ENCODE assay signal across 15 mouse cellular contexts in the genomic region with DNA sequence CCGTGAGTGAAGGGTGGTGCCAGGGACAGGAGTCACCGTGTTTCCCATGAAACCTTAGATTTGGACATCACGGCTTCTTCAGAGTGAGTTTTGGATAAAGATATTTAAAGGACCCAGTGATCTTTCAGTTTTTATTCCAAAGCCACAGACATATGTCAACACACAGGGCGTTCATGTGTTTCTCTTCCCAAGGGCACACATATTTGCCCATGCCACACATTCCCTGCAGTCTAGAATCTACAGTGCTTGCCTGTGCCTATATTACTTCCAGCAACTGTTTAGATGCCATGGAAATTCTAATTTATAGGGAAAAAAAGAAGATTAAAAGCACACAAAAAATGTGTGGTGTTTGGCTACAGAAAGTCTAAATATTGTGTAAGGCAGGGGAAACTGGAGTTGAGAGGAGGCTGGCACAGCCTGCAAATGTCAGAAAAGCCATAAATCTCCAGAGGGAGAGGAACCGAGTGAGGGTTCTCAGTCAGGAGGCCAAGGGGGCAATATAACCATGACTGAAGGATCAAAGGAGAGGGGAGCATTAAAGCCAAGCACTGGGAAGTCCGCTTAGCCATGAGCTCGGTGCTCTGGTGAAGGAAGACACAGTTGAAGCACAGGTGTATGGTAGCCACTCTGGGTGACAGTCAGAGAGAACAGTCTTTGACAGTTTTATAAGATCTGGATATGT.
DNase-seq lines count a peak whose midpoint lies in the region; ATAC-seq and TF ChIP-seq lines count a peak whose summit lies in the region.
"Had no signal": no experiment of that assay in that cellular context is flagged by ENCODE, and none has a peak within 500 bp of the region (broad histone marks: within the 10 kb centered on the region; RNA-seq: fewer than 3 reads in every experiment).

No protein-coding gene starts in this region.

- peak overlapping the region; percentile 60; the same call in 1 of the 2 replicates for H3K27ac ChIP-seq in forebrain, embryonic 10.5 days
- no peak overlapping the region for H3K27ac ChIP-seq in forebrain, embryonic 12.5 days
- peak overlapping the region; percentile 76 for H3K27ac ChIP-seq in lung, postnatal 0 days (ENCODE audit: low read length)
- H3K27ac ChIP-seq in limb, embryonic 12.5 days = peak overlapping the region; percentile 66
- H3K27ac ChIP-seq in stomach, postnatal 0 days (replicated peaks) = peak overlapping the region; percentile 41
- H3K27ac ChIP-seq in heart, embryonic 12.5 days (ENCODE audit: poor library complexity, severe bottlenecking) = no peak overlapping the region
- H3K27ac ChIP-seq: hindbrain, embryonic 15.5 days had no signal

- no peak overlapping the region for H3K4me2 ChIP-seq in forebrain, embryonic 12.5 days
- no peak overlapping the region for H3K4me2 ChIP-seq in lung, postnatal 0 days (replicated peaks; ENCODE audit: low read depth, low read length)
- H3K4me2 ChIP-seq in limb, embryonic 12.5 days = no peak overlapping the region
- H3K4me2 ChIP-seq in stomach, postnatal 0 days (replicated peaks; ENCODE audit: low read depth) = no peak overlapping the region
- no peak overlapping the region for H3K4me2 ChIP-seq in heart, embryonic 12.5 days
- H3K4me2 ChIP-seq: heart, embryonic 15.5 days; hindbrain, embryonic 15.5 days had no signal

- H3K4me3 ChIP-seq in forebrain, embryonic 10.5 days = no peak overlapping the region
- no peak overlapping the region for H3K4me3 ChIP-seq in forebrain, embryonic 12.5 days (replicated peaks)
- H3K4me3 ChIP-seq in lung, postnatal 0 days (ENCODE audit: low read depth, low read length) = no peak overlapping the region
- no peak overlapping the region for H3K4me3 ChIP-seq in lung, adult 2 months (replicated peaks; ENCODE audit: extremely low read depth, low read depth, low read length)
- no peak overlapping the region for H3K4me3 ChIP-seq in limb, embryonic 12.5 days (replicated peaks)
- H3K4me3 ChIP-seq in stomach, postnatal 0 days (ENCODE audit: low read depth, low read length) = no peak overlapping the region
- H3K4me3 ChIP-seq in heart, embryonic 12.5 days = no peak overlapping the region
- H3K4me3 ChIP-seq: heart, embryonic 15.5 days; hindbrain, embryonic 15.5 days; midbrain, embryonic 10.5 days had no signal

- H3K36me3 ChIP-seq in forebrain, embryonic 10.5 days (replicated peaks) = no peaks in the 10 kb centered on the region
- H3K36me3 ChIP-seq in forebrain, embryonic 12.5 days (replicated peaks) = no peaks in the 10 kb centered on the region
- no peaks in the 10 kb centered on the region for H3K36me3 ChIP-seq in lung, postnatal 0 days (ENCODE audit: insufficient read depth, low read length)
- 0 out of 2 replicates have a peak, but pooled peaks cover 3% of the 10 kb centered on the region for H3K36me3 ChIP-seq in limb, embryonic 12.5 days
- H3K36me3 ChIP-seq in stomach, postnatal 0 days (ENCODE audit: control insufficient read depth, insufficient read depth, low read length) = no peaks in the 10 kb centered on the region
- H3K36me3 ChIP-seq in heart, embryonic 12.5 days = no peaks in the 10 kb centered on the region
- H3K36me3 ChIP-seq: heart, embryonic 15.5 days; hindbrain, embryonic 15.5 days; midbrain, embryonic 10.5 days had no signal

- whole genome bisulfite sequencing in forebrain, embryonic 10.5 days = 87% methylated on average over 7 of the region's 7 CpGs
- WGBS in forebrain, embryonic 12.5 days = 90% methylated on average over 7 of the region's 7 CpGs
- WGBS in lung, postnatal 0 days = 59% methylated on average over 7 of the region's 7 CpGs
- 62% methylated on average over 7 of the region's 7 CpGs for WGBS in lung, adult 2 months
- WGBS in limb, embryonic 12.5 days = 47% methylated on average over 7 of the region's 7 CpGs
- WGBS in stomach, postnatal 0 days = 56% methylated on average over 7 of the region's 7 CpGs
- 81% methylated on average over 7 of the region's 7 CpGs for WGBS in heart, embryonic 12.5 days

- no peak for TF ChIP-seq POLR2A in lung, adult 2 months (IDR thresholded peaks at IDR 0.05; ENCODE audit: borderline replicate concordance, extremely low read depth, low read depth, low read length)

- ATAC-seq in forebrain, embryonic 12.5 days (ENCODE audit: low FRiP score) = no peak
- ATAC-seq in lung, postnatal 0 days = peak; percentile 50; the same call in 1 of the 2 replicates
- ATAC-seq in limb, embryonic 12.5 days (ENCODE audit: insufficient number of reproducible peaks, insufficient read depth, low FRiP score, low TSS enrichment, low read depth) = no peak
- peak; percentile 59; the same call in 1 of the 2 replicates for ATAC-seq in stomach, postnatal 0 days (ENCODE audit: low FRiP score, low TSS enrichment)
- ATAC-seq in heart, embryonic 12.5 days (ENCODE audit: insufficient number of reproducible peaks, low FRiP score) = no peak

- peaks cover 18% of the 10 kb centered on the region for H3K4me1 ChIP-seq in forebrain, embryonic 10.5 days
- peaks cover 11% of the 10 kb centered on the region for H3K4me1 ChIP-seq in forebrain, embryonic 12.5 days
- H3K4me1 ChIP-seq in lung, postnatal 0 days (ENCODE audit: insufficient read depth, low read depth, low read length) = peaks cover 10% of the 10 kb centered on the region; the same call in 1 of the 2 replicates
- peaks cover 5% of the 10 kb centered on the region; the same call in 1 of the 2 replicates for H3K4me1 ChIP-seq in lung, adult 2 months (ENCODE audit: control insufficient read depth, insufficient read depth, low read length)
- peaks cover 43% of the 10 kb centered on the region for H3K4me1 ChIP-seq in limb, embryonic 12.5 days (replicated peaks)
- no peaks in the 10 kb centered on the region; the same call in 1 of the 2 replicates for H3K4me1 ChIP-seq in stomach, postnatal 0 days (replicated peaks; ENCODE audit: control insufficient read depth, insufficient read depth)
- H3K4me1 ChIP-seq in heart, embryonic 12.5 days (replicated peaks) = peaks cover 15% of the 10 kb centered on the region

- H3K27me3 ChIP-seq in forebrain, embryonic 10.5 days (ENCODE audit: poor library complexity, severe bottlenecking) = no peaks in the 10 kb centered on the region
- no peaks in the 10 kb centered on the region for H3K27me3 ChIP-seq in forebrain, embryonic 12.5 days
- H3K27me3 ChIP-seq in lung, postnatal 0 days (replicated peaks; ENCODE audit: insufficient read depth, low read length) = no peaks in the 10 kb centered on the region
- no peaks in the 10 kb centered on the region for H3K27me3 ChIP-seq in limb, embryonic 12.5 days
- H3K27me3 ChIP-seq in stomach, postnatal 0 days (ENCODE audit: control insufficient read depth, insufficient read depth, low read length) = no peaks in the 10 kb centered on the region
- no peaks in the 10 kb centered on the region for H3K27me3 ChIP-seq in heart, embryonic 12.5 days (replicated peaks)
- H3K27me3 ChIP-seq: heart, embryonic 15.5 days; hindbrain, embryonic 15.5 days had no signal

- no peak overlapping the region for H3K9ac ChIP-seq in forebrain, embryonic 12.5 days
- no peak overlapping the region for H3K9ac ChIP-seq in lung, postnatal 0 days (replicated peaks; ENCODE audit: low read depth)
- H3K9ac ChIP-seq in limb, embryonic 12.5 days (replicated peaks) = no peak overlapping the region
- H3K9ac ChIP-seq in stomach, postnatal 0 days (ENCODE audit: low read length) = no peak overlapping the region
- H3K9ac ChIP-seq in heart, embryonic 12.5 days = no peak overlapping the region
- H3K9ac ChIP-seq: heart, embryonic 15.5 days; hindbrain, embryonic 15.5 days had no signal

- TF ChIP-seq EP300 in lung, postnatal 0 days (IDR thresholded peaks at IDR 0.05) = 0 out of 2 replicates have a peak, but pooled peaks have one; percentile 42
- TF ChIP-seq EP300 in stomach, postnatal 0 days (optimal IDR thresholded peaks at IDR 0.05) = no peak

- H3K9me3 ChIP-seq in forebrain, embryonic 10.5 days = no peaks in the 10 kb centered on the region
- H3K9me3 ChIP-seq in forebrain, embryonic 12.5 days = no peaks in the 10 kb centered on the region
- no peaks in the 10 kb centered on the region for H3K9me3 ChIP-seq in lung, postnatal 0 days (ENCODE audit: low read length)
- H3K9me3 ChIP-seq in limb, embryonic 12.5 days = 0 out of 2 replicates have a peak, but pooled peaks cover 4% of the 10 kb centered on the region
- H3K9me3 ChIP-seq in stomach, postnatal 0 days (ENCODE audit: control insufficient read depth, low read length) = no peaks in the 10 kb centered on the region
- 0 out of 2 replicates have a peak, but pooled peaks cover 5% of the 10 kb centered on the region for H3K9me3 ChIP-seq in heart, embryonic 12.5 days (replicated peaks)
- H3K9me3 ChIP-seq: heart, embryonic 15.5 days; hindbrain, embryonic 15.5 days; midbrain, embryonic 10.5 days had no signal

- DNase-seq in forebrain, embryonic 10.5 days (ENCODE audit: extremely low spot score, low spot score) = no peak
- peak; percentile 29 for DNase-seq in lung, postnatal 0 days (ENCODE audit: low spot score)
- DNase-seq in lung, adult 2 months = no peak
- DNase-seq in stomach, postnatal 0 days (ENCODE audit: low spot score) = no peak
- DNase-seq in heart, postnatal 4 days = no peak
- DNase-seq: cerebellum, postnatal 14 days; gastrocnemius, postnatal 36 days; kidney, postnatal 36 days; thymus, postnatal 14 days had no signal

- TF ChIP-seq CTCF in lung, postnatal 0 days (IDR thresholded peaks at IDR 0.05) = no peak
- TF ChIP-seq CTCF in lung, adult 2 months (IDR thresholded peaks at IDR 0.05; ENCODE audit: insufficient read depth, low read length) = no peak
- no peak for TF ChIP-seq CTCF in stomach, postnatal 0 days (IDR thresholded peaks at IDR 0.05; ENCODE audit: low read depth)

Comparison
In these comparisons a context has a peak if more than half of its experiments do, and no peak if none do; other contexts are left out.
1. H3K27ac ChIP-seq: peak in forebrain, embryonic 10.5 days (single experiment), lung, postnatal 0 days (single experiment), limb, embryonic 12.5 days (single experiment) and stomach, postnatal 0 days (single experiment); none in forebrain, embryonic 12.5 days (single experiment) and heart, embryonic 12.5 days (single experiment).
2. ATAC-seq: peak in lung, postnatal 0 days (single experiment) and stomach, postnatal 0 days (single experiment); none in forebrain, embryonic 12.5 days (single experiment), limb, embryonic 12.5 days (single experiment) and heart, embryonic 12.5 days (single experiment).